Mouse (Mus musculus) neural tube, postnatal 0 days (tissue): Measurements from ENCODE around the gene Gm10277. TPM values are rescaled to one million over a fixed set of nuclear protein-coding genes. Genes with fewer than 3 reads are reported as not detected.

Experiments
- polyA plus RNA-seq: library from polyadenylated mRNA; unstranded; fragments of >200 nt; fragmentation: Nextera tagmentation; extraction: Ambion mirVana; gene quantifications from 2 replicates; pipeline ENCODE4 v1.2.1, GENCODE M21; 2015

Gene Gm10277
- polyA plus RNA-seq = 0.88 and 0.89 TPM in 2 replicates

GRCm38 (mm10) chr11:77787707-77788106 is at the start of gene Gm10277:
Gene Gm10277 (minus strand): TSS chr11:77787747.

GRCm38 (mm10) chr11:77762783-77763672 is 24.5 kb downstream of the Gm10277 start, which contains the start of gene Myo18a:
Gene Myo18a (plus strand): TSS chr11:77763246.

Other genes starting within 250 kb of the Gm10277 start
- gene Taok1, start 179.9 kb downstream of the Gm10277 start, polyA plus RNA-seq = 24.8 and 24.9 TPM in 2 replicates
- 5.2 and 5.3 TPM in 2 replicates for gene Nufip2, start 101.6 kb downstream of the Gm10277 start, polyA plus RNA-seq
- gene Cryba1, start 62.5 kb downstream of the Gm10277 start, polyA plus RNA-seq = not detected in 2 replicates
- 24.2 and 32.7 TPM in 2 replicates for gene Myo18a, start 24.5 kb downstream of the Gm10277 start, polyA plus RNA-seq
- gene Pipox, start 106.3 kb upstream of the Gm10277 start, polyA plus RNA-seq = 4.1 and 4.8 TPM in 2 replicates
- gene Sez6, start 143.1 kb upstream of the Gm10277 start, polyA plus RNA-seq = 107 and 126 TPM in 2 replicates
- gene Phf12, start 195.0 kb upstream of the Gm10277 start, polyA plus RNA-seq = 10.8 and 12.3 TPM in 2 replicates
- 53.0 and 56.2 TPM in 2 replicates for gene Dhrs13, start 244.5 kb upstream of the Gm10277 start, polyA plus RNA-seq